Mouse (Mus musculus) cortical plate, adult 2 months (tissue): Measurements from ENCODE around the gene Bcl10.

Source experiments
- CTCF ChIP-seq: fragments of 200-500 bp; IDR thresholded peaks from 2 replicates; pipeline ENCODE4 v1.5.1; 2011; ENCODE audit warnings: mild to moderate bottlenecking, control low read depth, low read length; ENCODE audit not compliant: insufficient read depth; ENCODE audit errors: extremely low read depth
- POLR2A ChIP-seq: fragments of 200-500 bp; IDR thresholded peaks from 2 replicates; pipeline ENCODE4 v1.6.1; 2011; ENCODE audit warnings: mild to moderate bottlenecking, low read length, control low read depth; ENCODE audit not compliant: insufficient read depth; ENCODE audit errors: extremely low read depth

- TF ChIP-seq CTCF (no peak), POLR2A (no peak)
Observed at GRCm38 (mm10) chr3:145953411-145953810, 30.8 kb downstream of the Bcl10 start.
